Mouse (Mus musculus) kidney, postnatal 0 days (tissue): ENCODE measurements around the gene Slc44a2. TPM values are rescaled to one million over a fixed set of nuclear protein-coding genes. Genes with fewer than 3 reads are reported as not detected.
A peak's percentile ranks its signal among the peaks of the same experiment; 100 is the strongest.

Experiments used
- ATAC-seq: fragments of 200-750 bp; cut with Nextera tagmentation; replicated peaks from 2 replicates; pipeline ENCODE4 v1.8.0; 2017; ENCODE audit warnings: low read depth, moderate number of reproducible peaks, moderate TSS enrichment, moderate library complexity; ENCODE audit not compliant: low FRiP score
- DNase-seq: peaks from one replicate; pipeline ENCODE4 v3.0.0-alpha.2; 2016; ENCODE audit warnings: low spot score
- H3K27ac ChIP-seq: fragments of 300-500 bp; sonication (generic); 2 replicates; pipeline ENCODE4 v1.5.1; 2014; ENCODE audit warnings: mild to moderate bottlenecking
- H3K27me3 ChIP-seq: fragments of 300-500 bp; sonication (generic); 2 replicates; pipeline ENCODE4 v1.6.1; 2014; ENCODE audit warnings: low read length, mixed read lengths; ENCODE audit not compliant: insufficient read depth
- H3K36me3 ChIP-seq: fragments of 300-500 bp; sonication (generic); 2 replicates; pipeline ENCODE4 v1.6.1; 2014; ENCODE audit warnings: low read length, mixed read lengths; ENCODE audit not compliant: insufficient read depth
- H3K4me1 ChIP-seq: fragments of 300-500 bp; sonication (generic); replicated peaks from 2 replicates; pipeline ENCODE4 v1.6.1; 2014; ENCODE audit warnings: antibody characterized with exemption, low read length, mixed read lengths; ENCODE audit not compliant: insufficient read depth
- H3K4me2 ChIP-seq: fragments of 300-500 bp; sonication (generic); 2 replicates; pipeline ENCODE4 v1.6.1; 2014; ENCODE audit warnings: mild to moderate bottlenecking, low read length, moderate library complexity, mixed read lengths
- H3K4me3 ChIP-seq: fragments of 300-500 bp; sonication (generic); replicated peaks from 2 replicates; pipeline ENCODE4 v1.5.1; 2014; ENCODE audit warnings: low read depth, low read length
- H3K9ac ChIP-seq: fragments of 300-500 bp; sonication (generic); 2 replicates; pipeline ENCODE4 v1.6.1; 2014; ENCODE audit warnings: low read depth, low read length
- H3K9me3 ChIP-seq: fragments of 300-500 bp; sonication (generic); replicated peaks from 2 replicates; pipeline ENCODE4 v1.6.1; 2016; ENCODE audit warnings: low read length, inconsistent platforms, mixed read lengths
- CTCF ChIP-seq: IDR thresholded peaks from 2 replicates; pipeline ENCODE4 v1.5.1; 2016; ENCODE audit warnings: antibody characterized with exemption, low read depth, mild to moderate bottlenecking, moderate library complexity
- WGBS: fragments of 180-500 bp; shearing (Covaris S2); extraction: QIAGEN DNeasy Blood & Tissue Kit; methylation state at CpG from one replicate; pipeline ENCODE4 v1.1.7; 2014; 5-methylcytosine and 5-hydroxymethylcytosine counted together
- polyA plus RNA-seq: library from polyadenylated mRNA; unstranded; fragments of >200 nt; fragmentation: Nextera tagmentation; extraction: Ambion mirVana; gene quantifications from 2 replicates; pipeline ENCODE4 v1.2.1, GENCODE M21; 2015

The Slc44a2 gene
- polyA plus RNA-seq, 1 experiment from 2014 or later, result 76.5 TPM

DNA sequence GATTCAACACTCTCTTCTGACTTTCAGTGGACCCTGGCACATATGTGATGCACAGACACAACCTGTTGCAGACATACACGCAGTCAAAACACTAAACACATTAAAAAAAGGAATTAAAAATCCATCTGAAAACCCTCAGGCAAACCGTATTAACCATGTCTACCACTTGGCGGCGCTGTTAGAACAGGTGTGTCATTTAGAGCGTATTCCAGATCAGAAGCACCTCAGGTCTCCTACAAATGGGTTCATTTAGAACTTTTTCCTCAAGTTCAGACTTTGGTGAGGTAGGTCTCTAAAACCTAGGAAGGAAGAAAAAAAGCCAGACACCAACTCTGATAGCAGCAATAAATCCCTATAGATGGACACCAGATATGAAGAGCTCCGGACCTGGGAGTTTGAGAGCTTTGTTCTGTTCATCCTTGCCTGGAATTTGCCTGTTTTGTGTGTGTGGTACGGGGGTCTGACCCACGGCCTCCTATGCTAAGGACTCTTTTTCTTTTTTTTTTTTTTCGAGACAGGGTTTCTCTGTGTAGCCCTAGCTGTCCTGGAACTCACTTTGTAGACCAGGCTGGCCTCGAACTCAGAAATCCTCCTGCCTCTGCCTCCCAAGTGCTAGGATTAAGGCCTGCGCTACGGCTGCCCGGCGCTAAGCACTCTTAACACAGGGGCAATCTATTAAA is 46.2 kb downstream of the Slc44a2 start:
- TF ChIP-seq CTCF, result peak; percentile 87
- peak overlapping the region; percentile 26 for H3K4me3 ChIP-seq
- H3K9me3 ChIP-seq, result no peaks in the 10 kb centered on the region
- H3K4me1 ChIP-seq, result no peaks in the 10 kb centered on the region
- ATAC-seq (0 out of 2 replicates have a peak, but pooled peaks have one; percentile 2), DNase-seq (peak; percentile 66)
- H3K4me2 ChIP-seq, result peak overlapping the region; percentile 54
- no peaks in the 10 kb centered on the region for H3K27me3 ChIP-seq
- 0 out of 2 replicates have a peak overlapping the region, but pooled peaks have one; percentile 35 for H3K9ac ChIP-seq
- WGBS, result 34% methylated on average over 14 of the region's 14 CpGs
- no peaks in the 10 kb centered on the region for H3K36me3 ChIP-seq
- H3K27ac ChIP-seq, result peak overlapping the region; percentile 85

DNA sequence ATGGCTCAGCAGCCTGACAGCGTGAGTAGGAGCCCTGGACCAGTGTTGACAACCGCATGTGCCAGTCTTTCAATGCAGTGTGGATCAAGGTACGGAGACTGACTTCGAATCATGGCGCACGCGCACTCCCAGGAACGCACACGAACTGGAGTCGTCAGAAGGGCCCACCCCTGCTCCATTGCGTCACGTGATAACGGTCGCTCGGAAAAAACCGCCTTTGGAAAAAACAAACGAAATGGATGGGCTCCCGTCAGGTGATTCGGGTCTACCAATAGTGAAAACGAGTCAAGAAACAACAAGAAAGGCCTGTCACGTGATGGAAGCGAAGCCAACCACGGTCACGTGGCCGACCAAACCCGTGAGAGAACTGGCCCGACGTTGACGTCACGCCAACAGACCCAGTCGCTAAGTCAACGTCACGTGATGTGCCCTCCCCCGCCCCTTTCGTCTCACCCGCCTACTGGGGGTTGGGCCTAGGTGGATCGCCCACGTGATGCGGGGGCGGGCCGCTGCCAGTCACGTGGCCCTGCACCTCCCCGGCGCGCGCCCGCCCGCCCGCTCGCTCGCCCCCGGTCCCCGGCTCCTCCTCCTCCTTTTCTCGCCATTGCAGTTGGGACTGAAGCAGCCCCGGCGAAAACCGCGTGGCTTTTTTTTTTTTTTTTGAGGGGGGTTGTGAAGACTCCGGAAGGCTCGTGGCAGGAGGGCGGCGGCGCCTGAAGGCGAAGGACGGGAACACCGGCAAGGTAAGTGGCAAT is 47.0 kb downstream of the Slc44a2 start, which contains the start of gene Ilf3:
Gene Ilf3, plus strand, starts transcription at position 515 of the 755 bp plus-strand sequence.
- DNase-seq (peak; percentile 100), ATAC-seq (peak; percentile 93)
- Histone ChIP-seq H3K36me3 (no peaks in the 10 kb centered on the region), H3K9ac (peak within 1 kb of the TSS; percentile 84), H3K27ac (peak within 1 kb of the TSS; percentile 89), H3K4me3 (peak within 1 kb of the TSS; percentile 97), H3K27me3 (no peaks in the 10 kb centered on the region), H3K4me2 (peak within 1 kb of the TSS; percentile 72), H3K4me1 (no peaks in the 10 kb centered on the region), H3K9me3 (no peaks in the 10 kb centered on the region)
- WGBS, result under 1% methylated on average over 61 of the region's 66 CpGs
- TF ChIP-seq CTCF, result no peak

DNA sequence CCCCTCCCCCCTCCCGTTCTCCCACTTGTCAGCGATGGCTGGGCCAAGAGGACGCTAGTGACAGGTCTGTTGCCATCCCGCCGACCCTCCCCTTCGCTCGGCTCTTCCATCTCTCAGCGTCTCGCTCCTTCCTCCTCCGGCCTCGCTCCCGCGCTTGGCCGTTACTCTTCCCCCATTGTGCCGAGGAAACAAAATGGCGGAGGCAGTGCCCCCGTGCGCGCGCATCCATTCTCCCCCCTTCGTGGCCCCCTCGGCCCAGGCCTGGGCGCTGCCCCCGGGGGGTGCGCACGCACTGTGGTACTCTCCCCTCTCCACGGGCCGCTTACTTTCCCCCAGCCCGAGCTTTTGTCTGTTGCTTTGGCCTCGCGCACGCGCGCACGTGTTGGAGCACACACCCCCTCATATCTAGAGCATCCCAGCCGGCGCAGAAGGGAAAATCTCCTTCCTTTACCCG is 47.7 kb downstream of the Slc44a2 start:
- H3K9me3 ChIP-seq, result no peaks in the 10 kb centered on the region
- no peaks in the 10 kb centered on the region for H3K4me1 ChIP-seq
- 0 out of 2 replicates have a peak, but pooled peaks cover 4% of the 10 kb centered on the region for H3K36me3 ChIP-seq
- WGBS, result 2% methylated on average over 37 of the region's 38 CpGs
- H3K4me2 ChIP-seq, result peak overlapping the region; percentile 72
- TF ChIP-seq CTCF, result no peak
- no peaks in the 10 kb centered on the region for H3K27me3 ChIP-seq
- peak; percentile 53 for ATAC-seq
- DNase-seq, result peak; percentile 80
- peak overlapping the region; percentile 84 for H3K9ac ChIP-seq
- peak overlapping the region; percentile 89 for H3K27ac ChIP-seq
- H3K4me3 ChIP-seq, result peak overlapping the region; percentile 97

DNA sequence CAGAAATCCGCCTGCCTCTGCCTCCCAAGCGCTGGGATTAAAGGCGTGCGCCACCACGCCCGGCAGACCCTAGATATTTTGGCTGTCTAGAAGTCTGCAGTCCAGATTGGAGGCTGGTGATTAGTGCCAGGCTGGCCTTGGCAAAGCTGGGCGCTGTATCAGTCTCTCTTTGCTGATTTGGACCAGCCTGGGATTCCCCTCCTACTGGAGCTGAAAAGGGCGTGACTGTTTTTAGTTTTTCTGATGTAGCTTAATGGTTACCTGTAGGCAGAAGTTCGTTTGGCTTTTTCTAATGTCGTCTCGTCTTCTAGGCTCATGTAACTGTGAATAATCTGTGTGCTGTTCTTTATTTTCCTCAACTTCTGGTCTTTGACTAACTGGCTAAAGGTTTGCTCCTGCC is 48.6 kb downstream of the Slc44a2 start:
- Histone ChIP-seq H3K36me3 (0 out of 2 replicates have a peak, but pooled peaks cover 4% of the 10 kb centered on the region), H3K4me3 (peak overlapping the region; percentile 97), H3K27me3 (no peaks in the 10 kb centered on the region), H3K9ac (peak overlapping the region; percentile 84; the same call in 1 of the 2 replicates), H3K4me2 (peak overlapping the region; percentile 72), H3K27ac (no peak overlapping the region), H3K4me1 (no peaks in the 10 kb centered on the region), H3K9me3 (no peaks in the 10 kb centered on the region)
- DNase-seq, result no peak
- TF ChIP-seq CTCF, result no peak
- ATAC-seq, result no peak
- WGBS, result 50% methylated on average over 11 of the region's 11 CpGs

DNA sequence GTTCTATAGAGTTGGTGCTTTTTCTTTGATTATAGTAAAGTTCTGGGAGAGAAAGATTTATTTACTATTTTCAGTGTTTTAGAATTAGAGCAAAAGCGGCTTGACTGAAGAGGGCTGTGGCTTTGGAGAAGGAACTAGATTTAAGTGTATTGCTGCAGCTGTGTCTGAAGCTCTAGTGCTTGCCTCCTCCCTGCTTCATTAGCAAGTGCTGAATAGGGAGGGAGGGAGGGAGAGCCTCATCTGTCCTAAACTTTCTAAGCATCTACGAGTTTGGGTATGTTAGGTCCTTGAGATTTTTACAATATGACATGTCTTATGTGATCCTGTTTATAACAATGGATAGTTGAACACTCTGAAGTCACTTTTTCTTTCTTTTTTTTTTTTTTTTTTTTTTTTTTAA is 50.4 kb downstream of the Slc44a2 start:
- Histone ChIP-seq H3K27ac (no peak overlapping the region), H3K36me3 (0 out of 2 replicates have a peak, but pooled peaks cover 4% of the 10 kb centered on the region), H3K4me1 (no peaks in the 10 kb centered on the region), H3K27me3 (no peaks in the 10 kb centered on the region), H3K4me2 (no peak overlapping the region), H3K9me3 (no peaks in the 10 kb centered on the region), H3K9ac (no peak overlapping the region), H3K4me3 (no peak overlapping the region)
- ATAC-seq, result no peak
- WGBS, result 70% methylated on average over 2 of the region's 2 CpGs
- TF ChIP-seq CTCF, result no peak
- no peak for DNase-seq

DNA sequence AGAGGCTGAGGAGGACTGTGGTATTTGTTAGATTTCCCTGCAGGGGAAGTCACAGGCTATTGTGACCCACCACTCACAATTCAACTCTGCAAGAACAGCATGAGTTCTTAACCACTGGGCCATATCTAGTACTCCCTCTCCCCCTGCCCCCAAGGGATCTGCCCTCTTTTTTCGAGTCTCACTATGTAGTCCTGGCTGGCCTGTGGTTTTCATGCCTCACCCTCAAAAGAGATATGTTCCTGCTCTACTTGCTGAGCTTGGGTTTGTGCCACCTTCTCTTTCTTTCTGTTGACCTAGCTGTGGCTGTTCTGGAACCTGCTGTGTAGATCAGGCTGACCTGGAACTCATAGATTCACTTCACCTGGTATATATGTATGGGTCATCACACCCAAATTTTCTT is 52.0 kb downstream of the Slc44a2 start:
- Histone ChIP-seq H3K9me3 (no peaks in the 10 kb centered on the region), H3K4me1 (no peaks in the 10 kb centered on the region), H3K27ac (no peak overlapping the region), H3K4me2 (no peak overlapping the region), H3K9ac (no peak overlapping the region), H3K36me3 (0 out of 2 replicates have a peak, but pooled peaks cover 4% of the 10 kb centered on the region), H3K27me3 (no peaks in the 10 kb centered on the region), H3K4me3 (no peak overlapping the region)
- 59% methylated on average over 1 of the region's 1 CpGs for WGBS
- no peak for DNase-seq
- TF ChIP-seq CTCF, result no peak
- no peak for ATAC-seq
